Mouse (Mus musculus) thymus, adult 2 months (tissue): ENCODE results near the gene Ube2j1. TPM values are rescaled to one million over a fixed set of nuclear protein-coding genes. Genes with fewer than 3 reads are reported as not detected.

ENCODE experiments used
- DNase-seq: peaks from one replicate; pipeline ENCODE4 v3.0.0; 2021
- H3K27ac ChIP-seq: fragments of 200-500 bp; 2 replicates; pipeline ENCODE4 v1.5.1; 2012; ENCODE audit warnings: low read length, control low read depth; ENCODE audit not compliant: control insufficient read depth, insufficient read depth
- H3K27me3 ChIP-seq: fragments of 200-500 bp; 2 replicates; pipeline ENCODE4 v1.6.1; 2012; ENCODE audit warnings: mild to moderate bottlenecking, low read length, moderate library complexity, mixed read lengths; ENCODE audit not compliant: control insufficient read depth, insufficient read depth
- H3K36me3 ChIP-seq: fragments of 200-500 bp; 2 replicates; pipeline ENCODE4 v1.6.1; 2012; ENCODE audit warnings: mild to moderate bottlenecking, low read length, moderate library complexity; ENCODE audit not compliant: control insufficient read depth, insufficient read depth
- H3K4me1 ChIP-seq: fragments of 200-500 bp; replicated peaks from 2 replicates; pipeline ENCODE4 v1.6.1; 2012; ENCODE audit warnings: low read length; ENCODE audit not compliant: control insufficient read depth, insufficient read depth
- H3K4me3 ChIP-seq: fragments of 200-500 bp; 2 replicates; pipeline ENCODE4 v1.5.1; 2012; ENCODE audit warnings: mild to moderate bottlenecking, low read length, control low read depth, moderate library complexity; ENCODE audit not compliant: control insufficient read depth, insufficient read depth
- CTCF ChIP-seq: fragments of 200-500 bp; IDR thresholded peaks from 2 replicates; pipeline ENCODE4 v1.5.1; 2012; ENCODE audit warnings: mild to moderate bottlenecking, control low read depth, low read length, moderate library complexity, borderline replicate concordance; ENCODE audit not compliant: control insufficient read depth, poor library complexity, insufficient read depth; ENCODE audit errors: extremely low read depth
- POLR2A ChIP-seq: fragments of 200-500 bp; IDR thresholded peaks from 2 replicates; pipeline ENCODE4 v1.6.1; 2012; ENCODE audit warnings: mild to moderate bottlenecking, low read length, control low read depth, moderate library complexity; ENCODE audit not compliant: control insufficient read depth, poor library complexity, insufficient read depth; ENCODE audit errors: extremely low read depth
- WGBS: fragments of 180-500 bp; shearing (Covaris S2); methylation state at CpG from one replicate; pipeline ENCODE4 v1.1.7; 2018; 5-methylcytosine and 5-hydroxymethylcytosine counted together
- polyA plus RNA-seq: library from polyadenylated mRNA; depleted of rRNA; stranded (reverse); fragments of >200 nt; gene quantifications from 2 replicates; pipeline ENCODE4 v1.2.3, GENCODE M21; 2012

Gene Ube2j1
- polyA plus RNA-seq, 1 experiment: 28.7 TPM

GRCm38 (mm10) chr4:33032045-33032444, 829 bp downstream of the Ube2j1 start:
- 48% methylated on average over 4 of the region's 4 CpGs for WGBS
- no peak for TF ChIP-seq POLR2A
- TF ChIP-seq CTCF: no peak
- Histone ChIP-seq H3K4me1 (0 out of 2 replicates have a peak, but pooled peaks cover 4% of the 10 kb centered on the region), H3K4me3 (peak overlapping the region; percentile 75), H3K27me3 (no peaks in the 10 kb centered on the region), H3K27ac (no peak overlapping the region), H3K36me3 (no peaks in the 10 kb centered on the region)
- no peak for DNase-seq

GRCm38 (mm10) chr4:33033515-33033914, 2.3 kb downstream of the Ube2j1 start:
- no peaks in the 10 kb centered on the region for H3K27me3 ChIP-seq
- H3K4me1 ChIP-seq: 0 out of 2 replicates have a peak, but pooled peaks cover 4% of the 10 kb centered on the region
- no peak for DNase-seq
- H3K27ac ChIP-seq: no peak overlapping the region
- 0 out of 2 replicates have a peak, but pooled peaks cover 4% of the 10 kb centered on the region for H3K36me3 ChIP-seq
- WGBS: 41% methylated on average over 6 of the region's 6 CpGs
- H3K4me3 ChIP-seq: no peak overlapping the region
- no peak for TF ChIP-seq CTCF
- TF ChIP-seq POLR2A: no peak

GRCm38 (mm10) chr4:33039826-33040225, 8.6 kb downstream of the Ube2j1 start:
- DNase-seq: no peak
- Histone ChIP-seq H3K4me1 (no peaks in the 10 kb centered on the region), H3K36me3 (peaks cover 43% of the 10 kb centered on the region), H3K4me3 (no peak overlapping the region), H3K27ac (no peak overlapping the region), H3K27me3 (no peaks in the 10 kb centered on the region)
- TF ChIP-seq POLR2A (no peak), CTCF (no peak)
- WGBS: 78% methylated on average over 4 of the region's 4 CpGs

DNA sequence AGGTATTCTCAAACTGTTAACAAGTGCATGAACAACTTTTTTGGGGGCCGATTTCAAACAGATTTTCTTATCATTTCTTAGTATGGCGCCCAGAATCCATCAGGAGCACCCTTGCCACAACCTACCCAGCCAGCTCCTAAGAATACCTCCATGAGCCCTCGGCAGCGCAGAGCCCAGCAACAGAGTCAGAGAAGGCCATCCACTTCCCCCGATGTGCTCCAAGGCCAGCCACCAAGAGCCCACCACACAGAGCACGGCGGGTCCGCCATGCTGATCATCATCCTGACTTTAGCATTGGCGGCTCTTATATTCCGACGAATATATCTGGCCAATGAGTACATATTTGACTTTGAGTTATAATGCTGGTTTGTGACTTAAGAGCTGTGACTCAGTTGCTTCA, 18.4 kb downstream of the Ube2j1 start:
- H3K4me3 ChIP-seq: no peak overlapping the region
- H3K4me1 ChIP-seq: no peaks in the 10 kb centered on the region
- no peak overlapping the region for H3K27ac ChIP-seq
- H3K27me3 ChIP-seq: no peaks in the 10 kb centered on the region
- H3K36me3 ChIP-seq: peaks cover 51% of the 10 kb centered on the region
- DNase-seq: no peak
- WGBS: 97% methylated on average over 11 of the region's 11 CpGs
- TF ChIP-seq CTCF (no peak), POLR2A (no peak)

- H3K4me3 ChIP-seq: no peak overlapping the region
- DNase-seq: no peak
- H3K36me3 ChIP-seq: peaks cover 26% of the 10 kb centered on the region
- H3K27me3 ChIP-seq: no peaks in the 10 kb centered on the region
- TF ChIP-seq CTCF: no peak
- no peak for TF ChIP-seq POLR2A
- no peaks in the 10 kb centered on the region; the same call in 1 of the 2 replicates for H3K4me1 ChIP-seq
- WGBS: 86% methylated on average over 3 of the region's 3 CpGs
- H3K27ac ChIP-seq: no peak overlapping the region
Observed at GRCm38 (mm10) chr4:33052055-33052454, 20.8 kb downstream of the Ube2j1 start.

DNA sequence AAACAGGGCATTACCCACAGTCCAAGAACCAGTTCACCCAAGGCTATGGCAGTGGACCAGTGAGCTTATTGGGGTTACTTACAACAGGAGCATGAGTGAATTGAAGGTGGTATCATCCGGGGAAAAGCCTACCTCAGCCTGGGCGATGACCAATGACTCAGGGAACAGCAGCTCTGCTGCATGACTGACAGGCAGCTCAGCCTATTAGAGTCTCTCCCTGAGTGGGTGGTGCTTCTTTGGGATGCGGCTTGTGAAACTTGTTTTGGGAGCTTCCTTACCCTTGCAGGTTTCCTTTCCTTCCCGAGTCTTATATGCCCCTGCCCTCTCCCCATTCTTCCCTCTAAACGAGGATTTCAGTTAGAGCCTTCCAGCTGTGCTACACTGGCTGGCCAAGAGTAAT, 21.4 kb downstream of the Ube2j1 start:
- Histone ChIP-seq H3K4me1 (no peaks in the 10 kb centered on the region; the same call in 1 of the 2 replicates), H3K27ac (no peak overlapping the region), H3K27me3 (no peaks in the 10 kb centered on the region), H3K36me3 (peaks cover 25% of the 10 kb centered on the region), H3K4me3 (no peak overlapping the region)
- TF ChIP-seq POLR2A: no peak
- no peak for TF ChIP-seq CTCF
- no peak for DNase-seq
- WGBS: 98% methylated on average over 5 of the region's 5 CpGs

DNA sequence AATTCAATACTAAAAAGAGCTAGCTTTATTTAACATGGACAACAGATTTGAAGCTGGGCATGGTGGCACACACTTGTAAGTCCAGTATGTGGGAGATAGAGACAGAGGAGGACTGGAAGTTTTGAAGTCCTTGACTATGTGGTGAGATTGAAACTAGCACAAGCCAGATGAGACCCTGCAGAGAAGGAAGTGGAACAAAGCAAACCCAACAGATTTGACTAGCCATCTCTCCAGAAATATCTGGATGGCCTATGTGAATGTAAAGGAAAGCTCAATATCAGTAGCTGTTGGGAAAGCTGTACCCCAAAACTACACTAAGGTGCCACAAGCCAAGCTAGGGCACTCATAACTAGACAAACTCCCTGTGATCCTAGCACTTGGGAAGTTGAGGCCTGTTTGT, 23.2 kb downstream of the Ube2j1 start:
- H3K4me1 ChIP-seq: no peaks in the 10 kb centered on the region; the same call in 1 of the 2 replicates
- TF ChIP-seq CTCF (no peak), POLR2A (no peak)
- H3K4me3 ChIP-seq: no peak overlapping the region
- peaks cover 8% of the 10 kb centered on the region for H3K36me3 ChIP-seq
- H3K27me3 ChIP-seq: no peaks in the 10 kb centered on the region
- DNase-seq: no peak
- no peak overlapping the region for H3K27ac ChIP-seq
